Mouse (Mus musculus) embryonic fibroblast, embryonic 13.5 days (primary cell): Measurements from ENCODE around the gene Dazl.

Experiments used
- CTCF ChIP-seq: IDR thresholded peaks from 2 replicates; pipeline ENCODE4 v1.5.1; 2011; ENCODE audit warnings: mild to moderate bottlenecking, control low read depth, low read length, moderate library complexity, borderline replicate concordance; ENCODE audit not compliant: insufficient read depth
- POLR2A ChIP-seq: IDR thresholded peaks from 2 replicates; pipeline ENCODE4 v1.6.1; 2011; ENCODE audit warnings: low read depth, mild to moderate bottlenecking, control low read depth, low read length, moderate library complexity

DNA sequence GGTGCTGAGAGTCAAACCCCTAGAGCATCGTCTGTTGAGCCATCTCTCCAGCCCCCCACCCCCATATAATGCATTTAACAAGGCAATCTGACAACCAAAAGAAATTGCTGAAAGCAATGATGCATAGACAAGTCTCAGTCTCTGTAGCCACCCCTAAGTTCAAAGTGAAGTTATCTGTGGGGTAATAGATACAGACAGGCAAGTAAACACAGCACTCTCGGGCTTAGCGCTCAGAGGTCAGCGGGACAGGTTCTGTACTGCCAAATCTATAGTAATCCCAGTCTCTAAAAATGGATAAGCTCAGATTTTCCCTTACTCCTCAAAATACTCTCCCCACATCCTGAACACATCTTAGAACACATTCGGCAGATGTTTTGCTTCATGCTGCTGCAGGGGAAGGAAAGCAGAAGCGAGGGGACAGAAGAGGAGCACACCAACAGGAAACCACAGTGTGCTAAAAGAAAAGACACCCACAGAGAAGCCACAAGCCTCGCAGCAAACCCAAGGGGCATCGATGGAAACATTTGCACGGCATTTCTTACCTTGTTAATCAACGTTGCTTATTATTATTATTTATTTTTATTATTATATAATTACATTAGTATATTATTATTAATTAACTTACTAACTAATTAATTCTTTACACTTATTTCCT, 16.8 kb upstream of the Dazl start:
- TF ChIP-seq POLR2A (no peak), CTCF (no peak)
